Mouse (Mus musculus): ENCODE data around the gene Inpp4a. TPM values are rescaled to one million over a fixed set of nuclear protein-coding genes. Genes with fewer than 3 reads are reported as not detected.

Inpp4a gene
- total RNA-seq, 2 experiments from 2014 or later = 4.3 to 5.0 TPM

Other genes with a start within 250 kb of the Inpp4a start
- not detected in 2 replicates for gene Cnga3, start 85.4 kb upstream of the Inpp4a start, total RNA-seq (2015; ENCODE audit: low replicate concordance)
- gene Cnga3, start 85.4 kb upstream of the Inpp4a start, total RNA-seq (2017; ENCODE audit: low replicate concordance) = not detected in 2 replicates
- 19.8 and 25.1 TPM in 2 replicates for gene Coa5, start 130.2 kb downstream of the Inpp4a start, total RNA-seq (2015; ENCODE audit: low replicate concordance)
- gene Coa5, start 130.2 kb downstream of the Inpp4a start, total RNA-seq (2017; ENCODE audit: low replicate concordance) = 12.4 and 14.8 TPM in 2 replicates
- 29.9 and 44.0 TPM in 2 replicates for gene Unc50, start 130.3 kb downstream of the Inpp4a start, total RNA-seq (2015; ENCODE audit: low replicate concordance)
- gene Unc50, start 130.3 kb downstream of the Inpp4a start, total RNA-seq (2017; ENCODE audit: low replicate concordance) = 23.2 and 44.2 TPM in 2 replicates
- gene Mgat4a, start 241.2 kb downstream of the Inpp4a start, total RNA-seq (2015; ENCODE audit: low replicate concordance) = 2.5 and 6.0 TPM in 2 replicates
- 1.4 and 2.5 TPM in 2 replicates for gene Mgat4a, start 241.2 kb downstream of the Inpp4a start, total RNA-seq (2017; ENCODE audit: low replicate concordance)

Measured in erythroblast, adult 5-6 weeks (primary cell).